Mouse (Mus musculus) v-Abl transformed pro-B cells (cell line): ENCODE measurements around the gene Zfp37.
"Not testable (repeated sequence)": the region's sequence is repeated elsewhere in the genome, so short reads cannot be mapped to it uniquely, and the experiment has no call there.

Source experiments
- in situ Hi-C, 2 experiments: fragments of 400-800 bp; cut with MboI; formaldehyde crosslinking; loops; one replicate each; pipeline ENCODE4 v1.15.1; 2025; ENCODE audit not compliant: unreplicated experiment in 2 of 2

The Zfp37 gene

GRCm38 (mm10) chr4:62213490-62213889 lies 17.4 kb downstream of the Zfp37 start:
- in situ Hi-C loops: no loop called here

DNA sequence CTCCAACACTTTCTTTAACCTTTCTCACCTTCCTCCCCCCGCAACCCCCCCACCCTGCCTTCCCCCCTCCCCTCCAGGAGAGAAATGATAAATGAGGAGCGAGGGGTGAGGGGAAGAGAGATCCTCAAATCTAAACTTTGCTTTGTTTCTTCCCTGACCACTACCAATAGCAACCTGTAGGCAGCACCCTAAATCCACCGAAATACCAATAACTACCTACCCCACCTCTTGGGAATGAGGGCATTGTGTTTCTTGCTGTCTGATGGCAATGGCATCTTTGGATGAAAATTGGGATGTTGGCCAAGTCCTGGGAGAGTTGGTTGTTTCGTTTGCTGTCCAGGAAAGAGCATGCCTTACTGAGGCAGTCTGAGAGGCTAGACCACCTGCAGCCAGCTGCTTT lies 20.8 kb downstream of the Zfp37 start:
- in situ Hi-C loops: no loop called here

GRCm38 (mm10) chr4:62208696-62209380 lies 22.0 kb downstream of the Zfp37 start:
- in situ Hi-C loops: no loop called here

- in situ Hi-C loops: no loop called here
Measured at GRCm38 (mm10) chr4:62207851-62208695, 22.8 kb downstream of the Zfp37 start.

DNA sequence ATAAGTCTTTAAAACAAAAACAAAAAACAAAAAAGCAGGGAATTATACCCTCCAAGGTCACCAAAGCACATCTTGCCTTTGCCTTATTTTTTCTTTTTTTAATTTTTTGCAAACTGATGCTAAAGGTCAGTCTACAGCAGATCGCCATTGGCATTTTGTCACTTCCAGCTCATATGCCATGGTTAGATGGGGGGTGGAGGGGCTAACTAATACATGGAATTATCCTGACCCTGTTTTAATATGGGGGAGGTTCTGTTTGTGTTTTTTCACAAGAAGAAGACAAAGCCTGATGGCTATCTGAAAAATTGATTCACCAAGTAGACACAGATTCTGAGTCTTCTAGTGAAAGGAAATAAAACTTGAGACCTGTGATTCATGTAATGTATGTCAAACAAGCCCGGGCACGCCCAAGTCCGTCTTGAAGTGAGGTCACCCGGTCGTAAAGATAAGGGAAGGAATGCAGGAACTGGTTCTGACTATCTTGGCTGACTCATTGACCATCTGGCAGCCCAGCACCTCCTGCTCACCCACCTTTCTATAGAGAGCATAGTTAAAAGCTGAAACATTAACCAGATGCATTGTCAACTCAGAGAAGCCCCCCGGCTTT lies 30.8 kb downstream of the Zfp37 start:
- in situ Hi-C loops: no loop called here

DNA sequence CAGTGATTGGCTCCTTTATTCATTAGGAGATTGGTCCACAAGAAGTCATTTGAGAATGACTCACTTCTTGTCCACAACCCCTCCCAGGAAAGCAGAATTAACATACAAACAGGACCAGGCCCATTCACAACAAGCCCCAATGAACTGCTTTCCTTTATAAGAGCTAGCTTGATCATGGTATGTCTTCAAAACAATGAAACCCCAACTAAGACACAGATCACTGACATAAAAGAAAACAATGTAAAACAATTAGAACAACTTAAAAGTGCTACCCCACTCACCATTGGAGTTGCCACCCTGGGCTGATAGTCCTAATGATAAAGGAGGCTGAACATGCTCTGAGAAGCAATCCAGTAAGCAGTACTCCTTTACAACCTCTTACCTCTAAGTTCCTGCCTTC lies 42.1 kb downstream of the Zfp37 start:
- in situ Hi-C loops: no loop called here

- in situ Hi-C loops: no loop called here
Measured at GRCm38 (mm10) chr4:62177282-62177681, 53.6 kb downstream of the Zfp37 start.

GRCm38 (mm10) chr4:62174471-62174870 lies 56.4 kb downstream of the Zfp37 start:
- in situ Hi-C loops: no loop called here

DNA sequence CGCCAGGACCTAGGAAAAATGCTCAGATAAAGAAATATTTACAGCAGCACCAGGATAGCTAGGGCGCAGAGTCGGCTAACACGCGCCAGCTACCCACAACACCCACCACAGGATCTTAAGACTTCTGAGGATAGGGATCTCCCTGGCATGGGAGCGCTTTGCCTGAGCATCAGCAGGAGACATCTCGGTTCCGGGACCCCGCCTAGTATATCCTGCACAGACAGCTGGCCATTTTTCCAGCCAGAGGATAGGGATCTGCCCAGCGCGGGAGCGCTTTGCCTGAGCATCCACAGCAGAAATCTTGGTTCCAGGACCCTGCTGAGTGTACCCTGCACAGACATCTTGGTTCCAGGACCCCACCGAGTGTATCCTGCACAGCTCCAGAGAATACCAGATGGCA lies 63.2 kb downstream of the Zfp37 start:
- in situ Hi-C loops: not testable (repeated sequence)

DNA sequence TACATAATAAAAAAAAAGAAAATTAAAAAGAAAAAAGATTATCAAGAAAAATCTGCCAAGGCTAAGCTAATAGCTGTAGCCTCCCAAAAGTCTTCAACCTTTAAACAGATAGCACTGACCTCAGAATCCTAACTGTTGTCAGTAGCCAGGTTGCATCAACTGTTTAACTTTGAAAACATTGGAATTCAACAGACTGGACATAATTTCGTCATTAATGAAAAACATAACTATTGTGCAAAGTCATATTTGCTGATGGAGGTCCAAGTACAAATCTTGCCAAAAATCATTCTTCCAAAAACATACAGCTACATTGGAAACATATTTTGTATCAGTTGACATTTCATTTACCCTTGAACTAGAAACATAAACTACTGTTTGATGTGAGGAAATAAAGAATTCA lies 72.4 kb downstream of the Zfp37 start:
- in situ Hi-C loops: no loop called here

DNA sequence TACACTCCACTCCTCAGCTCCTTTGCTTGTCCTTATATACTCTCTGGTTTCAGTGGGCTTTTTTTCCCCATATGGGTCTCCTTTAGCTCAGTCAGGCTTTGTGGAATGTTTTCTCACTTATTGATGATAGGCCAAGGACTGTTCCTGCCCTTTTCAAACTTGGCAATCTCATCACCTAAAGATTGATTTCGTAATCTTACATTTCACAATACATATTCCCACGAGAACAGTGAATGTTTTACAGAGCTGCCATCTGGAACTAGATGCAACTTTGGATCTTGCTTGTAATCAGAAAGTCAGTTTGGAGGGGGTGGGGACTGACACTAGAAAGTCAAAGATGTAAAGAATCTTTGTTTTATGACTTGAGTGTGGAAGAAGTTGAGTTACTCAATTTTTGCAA lies 80.0 kb downstream of the Zfp37 start, which contains the start of gene Mup21:
TSS of gene Mup21 (minus strand) at position 53 of the 400 bp plus-strand sequence.
- in situ Hi-C loops: no loop called here
